Mouse (Mus musculus) splenic B cell, adult 2 months (primary cell): ENCODE measurements at regions not wholly inside any gene's neighbourhood (a gene's known extent, or its start where the extent isn't known, plus 50 kb on each side); places are given as distances from the start of the nearest gene placed in this dataset.

ENCODE experiments used
- DNase-seq: peaks from one replicate; pipeline ENCODE4 v3.0.0-alpha.2; 2011; ENCODE audit warnings: low read depth, low spot score
- H3K27me3 ChIP-seq: 2 replicates; pipeline ENCODE4 v1.6.1; 2012; ENCODE audit warnings: mild to moderate bottlenecking, low read length, moderate library complexity, mixed read lengths; ENCODE audit not compliant: control insufficient read depth, poor library complexity, insufficient read depth, severe bottlenecking
- H3K36me3 ChIP-seq: 2 replicates; pipeline ENCODE4 v1.6.1; 2012; ENCODE audit warnings: mild to moderate bottlenecking, low read length, moderate library complexity, mixed read lengths; ENCODE audit not compliant: control insufficient read depth, poor library complexity, insufficient read depth, severe bottlenecking

DNA sequence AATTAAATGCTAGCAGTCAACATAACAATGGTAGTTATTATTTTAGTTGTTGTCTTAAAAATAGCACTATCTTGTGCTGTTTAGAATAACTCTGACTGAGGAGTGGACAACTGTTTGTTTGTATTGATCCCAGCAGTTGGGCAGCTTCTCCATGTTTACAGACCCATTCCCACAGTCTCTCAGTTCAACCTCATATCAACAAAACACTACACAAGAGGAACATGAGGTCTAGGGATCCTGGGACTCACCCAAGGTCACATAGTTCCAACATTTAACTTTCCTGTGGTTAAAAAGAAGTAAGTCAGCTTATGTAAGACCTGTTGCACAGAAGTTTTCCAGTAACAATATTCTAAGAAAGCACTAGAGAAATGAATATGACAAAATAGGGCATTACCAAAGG lies 203.0 kb upstream of the Usp24 start:
- no peak for DNase-seq
- Histone ChIP-seq H3K27me3 (no peaks in the 10 kb centered on the region), H3K36me3 (no peaks in the 10 kb centered on the region)

DNA sequence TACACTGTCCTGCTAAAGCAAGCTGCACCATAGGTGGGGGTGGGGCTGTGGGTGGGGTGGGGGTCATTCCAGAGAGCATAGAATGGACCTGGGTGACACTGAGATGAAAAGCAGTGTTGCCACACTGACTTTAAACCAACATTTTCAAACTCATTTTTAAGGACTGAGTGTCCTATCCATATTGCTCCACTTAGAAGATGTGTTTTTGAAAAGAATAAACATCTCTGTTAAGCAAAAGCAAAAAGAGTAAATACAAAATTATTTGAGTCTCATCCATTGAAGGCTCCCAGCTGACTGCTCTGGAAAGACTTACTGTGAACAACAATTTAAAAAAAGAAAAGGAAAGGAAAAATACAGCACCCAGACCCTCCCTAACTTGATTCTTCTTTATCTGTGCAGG lies 202.3 kb upstream of the Usp24 start:
- DNase-seq, result no peak
- H3K36me3 ChIP-seq, result no peaks in the 10 kb centered on the region
- H3K27me3 ChIP-seq, result no peaks in the 10 kb centered on the region

DNA sequence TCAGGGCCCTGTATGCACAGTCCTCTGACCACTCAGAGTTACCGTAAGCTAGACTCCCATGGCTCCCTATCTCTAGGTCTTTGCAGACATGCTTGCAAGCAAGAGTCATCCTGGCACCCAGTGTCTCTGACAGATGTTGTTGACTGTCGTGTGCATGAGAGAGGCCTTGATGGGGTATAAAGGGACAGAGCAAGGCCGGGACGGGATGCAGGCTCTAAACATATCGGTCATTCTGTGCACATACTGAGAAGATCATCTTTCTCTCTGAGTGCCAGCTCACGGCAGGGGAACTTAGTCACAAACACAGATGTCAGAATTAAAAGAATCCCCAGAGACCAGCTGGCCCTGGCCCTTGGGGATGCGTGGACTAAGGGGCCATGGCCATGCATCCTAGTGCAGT lies 199.4 kb upstream of the Usp24 start:
- no peaks in the 10 kb centered on the region for H3K36me3 ChIP-seq
- DNase-seq, result no peak
- no peaks in the 10 kb centered on the region for H3K27me3 ChIP-seq

DNA sequence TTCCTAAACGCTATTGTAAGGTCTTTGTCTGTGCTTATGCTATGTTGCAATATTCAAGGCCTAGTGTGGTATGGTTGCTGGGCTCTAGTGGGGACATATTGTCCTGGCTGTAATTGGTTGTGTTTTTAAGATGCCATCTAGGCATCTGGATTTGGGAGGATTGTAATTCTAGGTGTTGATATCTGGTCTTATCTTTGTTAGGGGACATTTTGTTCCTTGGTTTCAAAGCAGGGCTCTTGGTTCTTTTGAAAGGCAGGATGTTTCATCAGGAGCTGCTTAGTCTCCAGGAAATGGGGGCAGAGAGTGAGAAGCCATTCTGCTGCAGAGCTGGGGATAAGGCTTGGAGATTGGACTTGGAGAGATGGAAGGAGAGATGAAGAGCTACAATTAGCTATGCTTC lies 194.7 kb upstream of the Usp24 start:
- no peaks in the 10 kb centered on the region for H3K36me3 ChIP-seq
- no peak for DNase-seq

DNA sequence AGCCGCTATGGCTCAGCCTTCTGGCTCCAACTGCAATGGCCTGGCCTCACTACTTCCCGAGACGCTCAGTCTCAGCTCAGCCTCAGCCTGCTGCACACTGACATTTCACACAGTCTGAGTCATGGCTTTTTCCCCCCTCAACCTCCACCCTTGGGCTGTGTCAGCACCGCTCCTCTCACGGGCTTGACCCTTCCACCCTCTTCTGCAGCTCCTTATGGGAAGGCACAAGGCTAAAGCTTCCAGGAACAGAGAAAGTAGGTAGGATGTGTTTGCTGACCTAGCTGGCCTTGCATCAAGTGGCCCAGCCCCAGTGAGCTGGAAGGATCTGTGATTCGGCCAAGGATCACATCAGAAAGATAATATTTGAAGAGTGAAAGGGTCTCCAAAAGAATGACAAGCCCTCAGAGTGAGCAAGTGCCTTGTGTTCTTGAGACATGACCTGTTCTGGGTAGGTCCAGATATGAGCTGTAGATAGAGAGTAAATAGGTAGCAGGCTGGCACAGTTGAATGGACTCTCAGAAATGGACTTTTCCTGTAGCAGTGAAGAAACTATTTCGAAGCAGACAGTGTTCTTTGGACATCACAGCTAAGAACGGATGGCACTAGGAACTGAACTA lies 192.9 kb upstream of the Usp24 start:
- Histone ChIP-seq H3K27me3 (no peaks in the 10 kb centered on the region), H3K36me3 (no peaks in the 10 kb centered on the region)
- DNase-seq, result no peak

More for the DNA sequence above, 194.7 kb upstream of the Usp24 start:
- no peaks in the 10 kb centered on the region for H3K27me3 ChIP-seq

DNA sequence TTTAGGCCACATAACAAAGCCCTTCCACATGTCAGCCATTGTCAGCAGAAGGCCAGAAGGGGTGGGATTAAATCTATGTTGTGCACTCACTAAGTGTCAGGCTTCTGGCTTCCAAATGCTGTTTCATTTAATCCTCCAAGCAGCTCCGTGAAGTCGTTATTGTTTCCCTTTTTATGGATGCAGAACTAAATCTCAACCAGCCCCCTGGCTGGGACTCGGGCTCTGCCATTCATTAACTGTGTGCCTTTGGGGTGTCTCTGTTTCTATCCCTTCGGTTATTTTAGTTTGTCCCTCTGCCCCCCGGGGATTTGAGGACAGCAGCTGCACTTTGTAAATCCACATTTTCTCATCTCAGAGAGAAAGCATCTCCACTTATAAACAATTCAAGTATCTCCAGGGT lies 188.8 kb upstream of the Usp24 start:
- H3K36me3 ChIP-seq, result no peaks in the 10 kb centered on the region
- DNase-seq, result no peak
- H3K27me3 ChIP-seq, result no peaks in the 10 kb centered on the region

DNA sequence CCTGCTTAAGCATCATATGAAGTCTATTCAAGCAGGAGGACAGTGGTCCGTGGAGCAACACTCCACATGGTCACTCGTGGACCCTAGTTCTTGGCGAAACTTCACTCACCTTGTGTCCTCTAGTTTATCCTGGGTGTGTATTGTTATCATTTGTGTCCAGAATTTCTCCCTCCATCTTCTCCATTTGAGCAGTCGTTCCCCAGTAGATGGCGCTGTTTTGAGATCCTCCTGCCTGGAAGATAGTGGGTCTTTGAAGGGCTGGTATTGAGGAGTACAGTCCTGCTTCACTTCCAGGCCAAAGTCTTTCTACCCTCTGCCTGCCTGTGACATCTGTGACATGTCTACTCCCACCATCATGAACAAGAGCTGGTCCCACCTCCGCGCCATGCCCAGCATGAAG lies 188.4 kb upstream of the Usp24 start:
- H3K36me3 ChIP-seq, result no peaks in the 10 kb centered on the region
- DNase-seq, result peak; percentile 20
- H3K27me3 ChIP-seq, result no peaks in the 10 kb centered on the region

DNA sequence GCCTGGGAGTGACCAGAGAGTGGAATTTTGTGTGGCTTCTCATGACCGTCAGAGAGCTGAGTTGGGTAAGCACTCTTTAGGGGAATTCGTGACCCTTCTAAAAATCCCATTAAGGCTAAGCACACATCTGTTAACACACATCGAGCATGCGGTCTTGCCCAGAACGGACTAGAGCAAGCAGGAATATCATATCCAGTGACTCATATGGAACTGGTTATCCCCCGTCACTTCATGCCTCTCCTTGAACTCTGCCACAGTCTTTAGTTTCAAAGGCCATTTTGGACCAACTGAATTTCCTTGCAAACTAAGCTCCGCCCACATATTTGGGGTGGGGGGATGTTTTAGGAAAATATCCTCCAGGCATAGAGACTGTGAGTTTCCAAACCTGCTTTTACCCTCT lies 186.7 kb upstream of the Usp24 start:
- DNase-seq, result no peak
- Histone ChIP-seq H3K36me3 (no peaks in the 10 kb centered on the region), H3K27me3 (no peaks in the 10 kb centered on the region)

DNA sequence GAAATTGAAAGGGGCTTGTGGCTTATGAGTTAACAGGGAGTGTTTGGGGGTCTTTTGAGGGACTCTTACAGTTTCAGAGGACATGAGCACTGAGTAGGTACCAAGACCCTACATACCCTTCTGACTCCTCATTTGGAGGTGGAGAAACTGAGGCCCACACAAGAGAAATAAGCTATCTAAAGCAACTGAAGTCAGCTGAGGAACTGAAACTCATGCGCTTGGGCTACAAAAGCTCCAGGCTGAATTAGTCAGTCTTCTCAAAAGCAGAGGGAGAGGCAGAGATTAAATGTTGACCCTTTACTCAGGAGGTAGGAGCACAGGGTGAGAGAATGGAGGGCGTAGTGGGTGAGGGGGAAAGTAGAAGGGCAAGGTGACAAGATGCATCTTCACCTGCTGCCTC lies 186.2 kb upstream of the Usp24 start:
- no peak for DNase-seq
- H3K27me3 ChIP-seq, result no peaks in the 10 kb centered on the region
- H3K36me3 ChIP-seq, result no peaks in the 10 kb centered on the region

DNA sequence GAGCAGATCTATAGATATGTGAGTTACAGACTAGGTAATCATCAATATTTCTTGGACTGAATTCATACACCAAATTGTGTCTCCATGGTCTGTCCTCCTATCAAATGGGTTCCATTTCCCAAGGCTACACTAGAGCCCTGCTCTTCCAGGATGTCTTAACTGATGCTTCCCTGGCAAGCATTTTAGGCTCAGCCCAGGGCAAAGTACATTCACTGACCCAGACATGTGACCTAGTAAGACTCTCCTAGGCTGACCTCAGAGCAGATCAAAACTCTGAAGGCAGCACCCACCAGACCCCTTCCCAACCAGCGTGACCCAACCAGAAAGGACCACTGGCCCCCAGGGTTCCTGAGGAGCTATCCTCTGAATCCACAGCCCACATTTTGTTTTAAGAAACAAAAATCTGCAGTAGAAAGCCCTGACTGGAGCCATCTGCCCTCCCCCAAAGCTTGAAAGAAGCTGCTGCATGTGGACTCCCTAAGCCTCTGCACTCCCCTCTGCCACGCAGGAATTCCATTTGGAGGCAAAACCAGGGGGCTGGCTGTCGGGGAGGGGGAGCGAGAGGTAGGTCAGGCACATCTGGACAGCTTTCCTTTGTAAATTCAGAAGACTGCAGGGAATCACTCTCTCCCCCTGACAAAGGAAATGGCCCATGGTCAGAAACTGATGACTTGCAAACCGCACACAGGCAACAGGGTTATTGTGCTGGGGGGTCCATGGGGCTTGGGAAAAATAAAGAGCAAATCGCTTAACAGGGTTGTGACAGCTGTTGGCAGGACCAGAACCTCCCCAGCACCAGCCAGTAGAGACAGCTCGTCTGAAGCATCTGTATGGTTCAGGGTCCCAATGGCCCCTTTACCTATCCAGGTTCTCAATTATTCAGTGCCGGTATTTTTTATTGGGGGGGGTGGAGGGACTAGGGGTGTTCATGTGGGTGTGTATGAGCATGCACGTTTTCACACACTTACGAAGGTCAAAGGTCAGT lies 182.0 kb upstream of the Usp24 start:
- Histone ChIP-seq H3K36me3 (no peaks in the 10 kb centered on the region), H3K27me3 (no peaks in the 10 kb centered on the region)
- no peak for DNase-seq

DNA sequence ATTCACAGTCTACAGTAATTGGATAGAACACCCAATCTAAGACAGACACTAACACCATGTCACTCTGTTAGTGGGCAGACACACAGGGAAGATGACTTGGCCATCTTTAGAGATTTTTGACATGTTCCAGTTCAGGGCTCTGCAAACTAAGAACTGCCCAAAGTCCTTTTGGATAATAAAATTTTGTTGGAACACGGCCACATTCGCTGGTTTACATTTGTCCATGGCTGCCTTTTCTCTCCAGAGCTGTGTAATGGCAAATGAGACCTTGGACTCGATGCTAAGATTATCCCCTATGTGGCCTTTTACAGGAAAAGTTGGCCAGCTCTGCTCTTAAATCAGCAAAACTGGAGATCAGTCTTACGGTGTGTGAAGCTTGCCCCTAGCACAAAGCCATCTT lies 173.3 kb upstream of the Usp24 start:
- DNase-seq, result no peak

DNA sequence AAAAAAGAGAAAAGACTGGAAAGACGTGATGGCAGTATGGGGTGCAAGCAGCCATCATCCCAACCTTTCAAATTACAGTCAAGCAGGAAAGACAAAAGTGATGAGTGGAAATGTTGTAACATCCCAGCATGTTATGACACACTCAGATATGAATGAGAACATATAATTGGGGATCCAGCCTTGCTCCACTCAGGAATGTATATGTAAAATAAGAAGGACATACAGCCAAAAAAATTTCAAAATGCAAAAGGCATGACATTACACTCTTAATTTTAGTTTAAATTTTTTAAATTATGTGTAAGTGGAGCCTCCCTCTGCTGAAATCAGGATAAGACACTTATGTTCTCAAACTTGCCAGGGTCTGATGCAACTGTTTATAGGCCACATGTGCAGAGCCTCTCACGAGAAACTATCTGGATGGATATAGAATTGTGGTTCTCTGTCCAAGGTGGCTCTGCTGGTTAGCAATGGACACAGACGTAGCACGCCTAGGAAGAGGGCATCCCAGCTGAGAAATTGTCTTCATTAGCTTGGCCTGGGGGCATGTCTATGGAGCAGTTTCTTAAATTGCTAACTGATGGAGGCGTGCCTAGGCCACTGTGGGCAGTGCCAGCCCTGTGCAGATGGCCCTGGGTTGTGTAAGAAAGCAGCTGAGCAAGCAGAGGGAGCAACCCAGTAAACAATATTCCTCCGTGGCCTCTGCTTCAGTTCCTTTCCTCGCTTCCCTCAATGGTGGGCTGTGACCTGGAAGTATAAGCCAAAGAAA lies 171.5 kb upstream of the Usp24 start:
- DNase-seq, result no peak
- Histone ChIP-seq H3K27me3 (no peaks in the 10 kb centered on the region), H3K36me3 (no peaks in the 10 kb centered on the region)

More for the DNA sequence above, 173.3 kb upstream of the Usp24 start:
- Histone ChIP-seq H3K36me3 (no peaks in the 10 kb centered on the region), H3K27me3 (no peaks in the 10 kb centered on the region)

DNA sequence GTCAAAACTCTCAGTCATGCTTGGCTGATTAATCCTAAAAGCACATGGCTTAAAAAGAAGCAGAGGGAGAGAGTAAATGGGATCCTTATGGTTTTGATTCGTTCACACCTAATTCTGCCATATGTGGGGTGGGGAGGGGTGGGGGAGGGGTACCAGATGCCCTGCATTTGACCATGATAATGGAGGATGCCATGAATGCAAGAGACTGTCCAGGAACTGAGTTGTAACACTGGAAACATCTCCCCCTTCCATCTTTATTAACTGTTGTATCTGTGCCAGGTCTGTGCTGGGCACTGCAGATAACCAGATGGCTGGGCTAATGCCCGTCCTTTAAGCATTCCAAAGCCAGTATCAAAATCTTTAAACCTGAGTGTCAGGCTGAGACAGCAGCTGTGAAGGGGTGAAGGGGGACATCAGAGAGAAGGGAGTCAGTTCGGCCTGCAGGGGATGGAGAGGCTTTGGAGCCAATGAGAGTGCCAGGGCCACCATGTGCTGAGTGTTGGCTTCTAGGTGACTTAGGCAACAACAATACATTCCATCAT lies 169.0 kb upstream of the Usp24 start:
- no peaks in the 10 kb centered on the region for H3K27me3 ChIP-seq
- no peak for DNase-seq
- no peaks in the 10 kb centered on the region for H3K36me3 ChIP-seq

DNA sequence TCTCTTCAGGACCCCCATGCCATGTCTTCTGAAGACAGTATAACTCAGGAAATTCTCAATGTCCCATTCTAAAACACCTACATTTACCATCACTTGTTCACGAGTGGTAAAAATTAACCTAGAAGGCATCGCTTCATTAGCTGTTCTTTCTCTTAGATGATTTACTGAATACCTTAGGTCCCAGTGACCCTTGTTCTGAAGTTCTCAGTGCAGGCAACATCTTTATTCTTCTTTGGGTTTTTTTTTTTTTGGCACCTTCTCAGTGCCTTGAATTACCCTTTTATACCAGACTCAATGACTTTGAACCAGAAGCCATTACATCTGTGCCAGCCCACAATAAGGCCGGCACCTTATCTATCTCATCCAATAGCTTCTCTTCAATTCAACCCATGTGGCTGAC lies 167.1 kb upstream of the Usp24 start:
- Histone ChIP-seq H3K36me3 (no peaks in the 10 kb centered on the region), H3K27me3 (no peaks in the 10 kb centered on the region)
- no peak for DNase-seq
